Mouse (Mus musculus) megakaryocyte, embryonic 14.5 days (primary cell): ENCODE data around the gene Trim31.

Experiments used
- FLI1 ChIP-seq: IDR thresholded peaks from 2 replicates; pipeline ENCODE4 v1.6.1; 2012; ENCODE audit warnings: low read length, inconsistent platforms, mixed read lengths
- GATA1 ChIP-seq: IDR thresholded peaks from 3 replicates; pipeline ENCODE4 v1.6.1; 2012; ENCODE audit warnings: mixed read lengths, low read length, inconsistent platforms, borderline replicate concordance

DNA sequence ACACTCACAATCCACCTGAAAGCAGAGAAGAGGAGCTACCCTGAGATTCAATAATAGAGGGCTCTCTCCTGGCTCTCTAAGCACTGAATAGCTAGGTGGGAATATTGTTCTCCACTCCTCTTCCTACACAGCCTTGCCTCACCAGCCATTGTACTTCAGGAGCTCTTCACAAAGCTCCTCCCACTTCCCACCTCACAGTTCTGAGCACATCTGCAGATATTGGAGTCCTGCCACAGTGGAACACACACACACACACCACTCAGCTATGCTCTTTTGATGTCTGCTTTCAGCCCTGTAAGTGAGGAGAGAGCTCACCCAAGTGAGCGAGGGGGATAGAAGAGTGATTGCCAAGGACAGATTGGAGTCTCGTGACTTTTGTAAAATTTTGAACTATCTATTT is 14.6 kb upstream of the Trim31 start:
- TF ChIP-seq FLI1 (no peak), GATA1 (no peak)
